Mouse (Mus musculus) ES-CJ7 (cell line): ENCODE results near the gene Arhgap8.

ENCODE experiments used
- DNase-seq: peaks from one replicate; pipeline ENCODE4 v3.0.0; 2011; ENCODE audit warnings: low read depth, low spot score

Gene Arhgap8

DNA sequence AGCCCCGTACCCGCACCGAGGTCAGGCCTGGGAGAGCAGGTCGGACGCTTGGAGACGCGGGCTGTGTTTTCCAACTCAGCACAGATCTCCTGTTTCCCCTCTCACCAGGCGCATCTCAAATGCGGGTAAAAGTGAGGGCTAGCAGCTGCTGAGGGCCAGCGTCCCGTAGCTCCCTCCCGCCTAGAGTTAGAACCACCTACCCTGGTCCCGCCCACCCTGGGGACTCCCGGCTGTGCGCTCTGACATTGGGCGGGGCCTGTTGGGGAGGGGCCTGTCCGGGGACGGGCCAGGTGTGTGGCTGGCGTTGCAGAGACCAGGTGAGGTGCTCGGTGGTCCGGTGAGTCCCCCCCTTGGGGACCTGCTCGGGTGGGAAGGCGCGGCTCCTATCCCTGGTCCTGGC lies at the start of gene Arhgap8:
TSS of gene Arhgap8 (plus strand) at position 262 of the 400 bp plus-strand sequence.
- peak; percentile 51 for DNase-seq

GRCm38 (mm10) chr15:84670657-84671055 lies 49.2 kb upstream of the Arhgap8 start:
- DNase-seq, result no peak

DNA sequence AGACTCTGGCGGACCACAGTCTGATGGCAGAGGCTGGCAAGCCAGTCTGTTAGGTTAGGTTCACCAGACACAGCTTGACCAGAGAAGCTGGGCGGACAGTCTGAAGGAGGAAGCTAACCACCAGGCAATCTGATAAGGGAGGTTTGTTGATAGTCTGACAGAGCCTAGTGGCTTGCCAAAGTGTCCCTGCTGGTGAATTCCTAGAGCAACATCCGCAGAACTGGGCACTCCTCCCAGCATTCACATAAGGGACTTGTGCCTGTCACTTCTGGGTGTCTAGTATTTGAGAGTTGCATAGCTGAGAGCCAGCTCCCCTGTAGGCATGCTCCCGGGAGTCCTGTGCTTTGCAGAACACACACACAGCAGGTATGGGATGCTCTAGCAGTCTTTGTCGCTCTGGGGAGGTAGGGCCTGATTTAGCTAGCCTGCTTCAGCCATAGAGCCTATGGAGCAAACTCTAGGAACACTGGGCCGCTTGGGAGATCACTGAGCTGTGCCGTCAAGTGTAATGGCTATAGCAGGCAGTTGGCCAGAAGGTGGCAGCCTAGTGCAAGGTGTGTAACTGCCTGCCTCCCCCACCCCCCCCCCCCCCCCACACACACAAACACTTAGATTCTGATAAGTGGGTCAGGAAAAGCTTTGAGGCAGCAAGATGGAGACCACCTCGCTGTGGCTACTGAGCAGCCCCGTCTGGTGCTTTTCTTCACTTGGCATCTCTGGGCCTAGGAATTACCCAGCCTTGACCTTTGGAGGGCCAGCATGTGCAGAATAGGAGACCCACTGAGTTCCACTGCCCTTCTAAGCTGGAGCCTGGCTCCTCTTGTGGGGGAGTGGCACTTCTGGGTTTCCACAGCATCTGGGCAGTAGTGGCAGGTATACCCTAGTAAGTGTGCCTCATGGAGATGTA lies 48.2 kb upstream of the Arhgap8 start:
- DNase-seq, result peak; percentile 55

- no peak for DNase-seq
These were observed 47.6 kb upstream of the Arhgap8 start for GRCm38 (mm10) chr15:84672308-84672615.

- DNase-seq, result no peak
These were observed 47.2 kb upstream of the Arhgap8 start for GRCm38 (mm10) chr15:84672616-84673015.

DNA sequence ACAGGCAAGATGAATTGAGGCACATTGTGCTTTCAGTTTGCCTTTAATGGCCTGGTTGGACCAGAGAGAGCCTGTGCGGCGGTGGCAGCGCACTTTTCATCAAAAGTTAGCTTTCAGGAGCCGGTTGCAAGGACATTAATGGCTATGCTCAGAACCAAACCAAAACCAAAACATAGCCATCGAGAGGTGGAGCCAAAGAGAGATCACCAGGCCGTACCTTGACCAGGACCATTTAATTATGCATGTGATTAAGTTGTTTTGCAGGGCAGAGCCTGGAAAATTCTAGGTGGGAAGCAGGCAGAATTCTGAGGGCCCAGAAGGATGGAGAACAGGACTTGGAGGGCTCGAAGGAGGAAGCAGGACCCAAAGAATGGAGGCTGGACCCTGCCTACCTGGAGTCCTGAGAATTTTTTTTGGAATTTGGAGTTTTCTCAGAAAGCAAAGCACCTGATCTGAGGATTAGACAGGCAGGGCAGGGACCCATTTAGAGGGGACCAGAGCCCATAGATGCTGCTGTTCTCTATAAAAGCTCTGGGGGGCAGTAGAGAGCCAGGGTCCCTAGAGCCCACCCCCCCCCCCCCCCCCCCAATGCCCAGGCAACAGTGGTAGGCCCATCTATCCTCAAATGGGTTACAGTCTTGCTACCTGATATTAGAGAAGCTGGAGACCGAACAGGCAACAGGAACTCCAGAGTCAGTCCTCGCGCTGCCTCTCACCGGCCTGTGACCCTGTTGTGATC lies 45.4 kb upstream of the Arhgap8 start:
- DNase-seq, result no peak

GRCm38 (mm10) chr15:84675317-84675716 lies 44.5 kb upstream of the Arhgap8 start:
- DNase-seq, result no peak

- DNase-seq, result no peak
These were observed 41.9 kb upstream of the Arhgap8 start for GRCm38 (mm10) chr15:84677943-84678342.

GRCm38 (mm10) chr15:84679090-84679489 lies 40.8 kb upstream of the Arhgap8 start:
- DNase-seq, result peak; percentile 65

- DNase-seq, result no peak
These were observed 40.1 kb upstream of the Arhgap8 start for GRCm38 (mm10) chr15:84679794-84680193.

DNA sequence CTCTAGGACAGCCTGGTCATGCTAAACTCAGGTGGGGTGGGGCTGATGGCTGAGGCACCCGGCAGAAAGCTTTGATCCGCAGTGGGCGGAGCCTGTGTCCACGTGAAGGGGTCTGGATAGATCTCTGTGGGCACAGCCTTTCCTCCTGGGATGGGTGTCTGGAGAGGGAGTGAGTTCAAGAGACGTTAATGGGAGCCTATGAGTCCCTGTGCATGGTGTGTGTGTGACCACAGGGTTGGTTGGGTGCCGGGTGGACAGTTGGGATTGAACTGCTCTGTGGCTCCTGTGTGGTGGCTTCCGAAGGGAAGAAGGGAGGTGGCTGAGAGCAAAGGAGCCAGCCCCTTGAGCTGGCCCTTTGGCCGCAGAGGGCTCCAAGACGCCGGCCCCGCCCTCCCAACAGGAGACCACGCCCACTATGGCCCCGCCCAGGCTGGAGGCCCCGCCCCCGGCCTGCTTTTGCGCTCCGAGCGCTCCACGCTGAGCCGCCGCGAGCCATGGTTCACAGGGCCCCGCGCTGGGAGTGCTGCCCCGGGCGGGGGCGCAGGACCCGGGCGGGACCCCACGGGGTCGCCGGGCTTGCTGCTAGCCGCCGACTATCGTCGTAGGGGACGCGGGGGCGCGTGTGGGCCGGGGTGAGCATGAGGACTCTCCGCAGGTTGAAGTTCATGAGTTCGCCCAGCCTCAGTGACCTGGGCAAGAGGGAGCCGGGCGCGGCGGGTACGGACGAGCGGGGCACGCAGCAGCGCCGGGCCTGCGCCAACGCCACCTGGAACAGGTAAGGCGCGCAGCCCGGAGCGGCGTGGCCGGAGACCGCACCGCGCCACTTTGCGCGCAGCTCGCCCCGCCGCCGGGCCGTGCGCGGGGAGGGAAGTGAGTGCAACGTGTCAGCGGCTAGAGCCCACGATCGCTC lies 39.1 kb upstream of the Arhgap8 start:
- peak; percentile 82 for DNase-seq

DNA sequence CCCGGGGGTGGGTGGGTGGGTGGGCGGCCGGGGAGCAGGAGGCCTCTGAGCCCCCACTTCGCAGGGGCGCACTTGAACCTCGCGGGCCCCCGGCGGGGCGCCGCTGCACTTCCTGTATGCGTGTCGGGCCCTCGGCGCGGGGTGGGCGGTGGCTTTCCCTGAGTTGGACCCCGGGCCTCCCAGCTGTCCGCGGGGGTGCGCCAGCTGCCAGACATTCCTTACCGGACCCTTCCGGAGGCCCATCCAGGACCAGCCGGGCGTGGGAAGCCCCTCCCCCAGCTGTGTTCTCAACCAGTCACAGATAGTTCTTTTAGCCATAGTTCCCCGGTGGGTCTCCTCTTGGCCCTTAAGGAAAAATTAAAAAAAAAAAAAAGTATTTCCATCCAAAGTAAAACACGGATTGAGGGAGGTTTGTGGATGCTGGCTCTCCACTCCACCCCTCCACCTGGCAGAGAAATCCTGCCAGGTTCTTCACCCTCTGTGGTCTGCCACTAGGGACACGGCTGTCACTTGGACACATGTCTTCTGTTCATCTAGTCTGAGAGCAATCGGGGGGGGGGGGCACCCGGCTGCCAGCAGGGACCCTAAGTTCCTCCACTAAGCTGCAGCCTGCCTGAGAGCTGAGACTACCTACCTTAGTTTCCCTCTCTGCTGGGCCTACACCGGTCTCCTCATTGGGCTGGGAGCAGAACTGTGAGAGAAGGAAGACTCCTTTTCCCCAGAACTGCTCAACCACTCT lies 38.2 kb upstream of the Arhgap8 start:
- DNase-seq, result peak; percentile 51

DNA sequence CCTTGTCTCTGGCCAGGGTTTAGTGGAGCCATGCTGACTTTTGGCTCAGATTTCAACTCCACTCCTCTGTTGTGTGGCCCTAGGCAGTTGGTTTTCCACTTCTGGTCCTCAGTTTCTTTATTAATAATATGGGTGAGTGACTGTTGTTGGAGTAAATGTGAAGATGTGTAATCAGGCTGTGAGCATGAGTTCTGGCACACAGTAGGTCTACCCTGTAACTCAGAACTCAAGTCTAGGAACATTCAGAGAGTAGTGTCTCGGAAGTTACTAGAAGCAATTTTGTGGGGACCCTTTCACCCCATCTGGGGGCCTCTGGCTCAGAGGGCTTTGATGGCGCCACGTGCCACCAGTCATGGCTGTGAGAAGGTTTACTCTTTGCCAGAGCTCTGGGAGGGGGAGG lies 37.6 kb upstream of the Arhgap8 start:
- DNase-seq, result no peak

GRCm38 (mm10) chr15:84682821-84683220 lies 37.0 kb upstream of the Arhgap8 start:
- DNase-seq, result no peak

- DNase-seq, result no peak
These were observed 35.3 kb upstream of the Arhgap8 start for GRCm38 (mm10) chr15:84684520-84684919.

DNA sequence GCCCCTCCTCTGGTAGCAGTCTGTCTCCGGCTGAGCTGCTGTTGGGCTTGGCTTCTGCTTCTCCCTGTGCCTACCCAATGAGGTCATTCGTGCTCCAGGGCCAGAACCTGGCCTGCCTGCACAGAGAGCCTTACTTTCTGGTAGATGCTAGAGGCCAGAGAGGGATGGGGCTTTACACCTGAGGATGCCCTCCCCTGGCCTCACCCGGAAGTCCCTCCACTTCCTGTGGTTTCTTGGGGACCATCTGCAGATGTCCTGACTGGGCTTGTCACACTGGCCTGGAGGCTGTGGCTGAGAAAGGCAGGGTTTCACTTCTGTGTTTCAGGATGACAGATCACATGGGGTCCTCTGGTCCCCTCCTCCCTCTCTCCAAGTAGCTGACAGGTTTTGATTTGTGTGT lies 34.4 kb upstream of the Arhgap8 start:
- no peak for DNase-seq

DNA sequence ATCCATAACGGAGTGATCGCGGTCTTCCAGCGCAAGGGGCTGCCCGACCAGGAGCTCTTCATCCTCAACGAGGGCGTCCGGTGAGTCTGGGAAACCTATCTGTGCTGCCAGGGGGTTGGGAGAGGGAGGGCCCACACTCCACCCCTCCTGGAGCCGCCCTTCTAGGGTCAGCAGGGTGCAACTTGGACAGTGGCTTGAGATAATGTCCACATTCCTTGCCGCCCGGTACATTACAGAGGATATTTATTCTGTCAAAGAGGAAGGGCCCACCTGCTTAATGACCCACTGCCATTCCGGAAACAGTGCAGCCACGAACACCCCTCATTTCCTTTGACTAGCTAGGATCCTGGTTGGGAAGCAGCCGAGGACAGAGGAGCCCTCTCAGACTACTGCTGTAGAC lies 31.9 kb upstream of the Arhgap8 start:
- no peak for DNase-seq

DNA sequence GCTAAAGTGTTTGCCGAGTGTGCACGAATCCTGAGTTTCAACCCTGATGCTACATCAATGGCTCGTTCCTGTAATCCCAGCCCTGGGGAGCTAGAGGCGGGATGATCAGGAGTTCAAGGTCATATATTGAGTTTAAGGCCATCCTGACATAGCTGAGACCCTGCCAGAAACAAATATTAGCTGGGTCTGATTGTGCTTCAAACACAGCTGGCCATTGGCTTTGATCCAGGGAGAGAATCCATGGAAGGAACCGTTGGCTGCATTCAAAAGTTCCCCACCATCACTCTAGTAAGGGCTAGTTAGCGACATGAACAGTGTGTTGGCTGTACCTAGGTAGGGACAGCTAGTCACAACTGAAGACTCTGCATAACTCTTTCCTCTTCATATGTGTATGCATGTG lies 30.5 kb upstream of the Arhgap8 start:
- DNase-seq, result no peak

DNA sequence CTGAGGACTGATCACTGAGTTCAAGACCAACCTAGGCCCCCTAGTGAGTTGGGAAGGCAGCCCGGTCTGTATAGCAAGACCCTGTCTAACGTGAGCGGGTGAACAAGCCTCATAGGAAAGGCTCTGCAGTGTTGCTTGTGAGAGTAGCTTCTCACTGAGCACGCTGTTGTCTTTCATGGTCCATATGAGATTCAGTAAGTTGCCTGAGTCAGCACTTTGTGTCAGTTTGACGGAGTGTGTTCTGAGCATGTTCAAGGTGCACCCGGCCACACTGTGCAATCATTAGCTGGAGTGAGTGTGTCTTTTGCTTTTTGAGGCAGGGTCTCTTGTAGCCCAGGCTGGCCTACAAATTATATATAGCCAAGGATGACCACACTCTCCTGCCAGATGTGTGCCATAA lies 28.3 kb upstream of the Arhgap8 start:
- no peak for DNase-seq

DNA sequence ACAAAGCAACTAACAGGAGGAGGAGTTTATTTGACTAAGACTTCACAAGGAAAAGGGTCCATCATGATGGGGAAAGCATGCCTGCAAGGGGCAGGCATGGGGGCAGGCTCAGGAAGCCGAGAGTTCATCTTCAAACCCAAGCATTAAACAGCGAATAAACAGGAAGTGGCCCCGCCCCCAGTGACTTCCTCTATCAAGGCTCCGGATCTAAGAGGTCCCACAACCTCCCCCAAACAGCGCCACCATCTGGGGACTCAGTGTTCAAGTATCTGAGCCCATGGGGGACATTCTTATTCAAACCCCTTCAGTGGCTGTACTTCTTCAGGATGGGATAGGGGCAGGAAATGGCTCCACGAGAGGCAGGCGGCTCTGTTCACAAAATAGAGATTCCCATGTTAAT lies 27.2 kb upstream of the Arhgap8 start:
- DNase-seq, result no peak

DNA sequence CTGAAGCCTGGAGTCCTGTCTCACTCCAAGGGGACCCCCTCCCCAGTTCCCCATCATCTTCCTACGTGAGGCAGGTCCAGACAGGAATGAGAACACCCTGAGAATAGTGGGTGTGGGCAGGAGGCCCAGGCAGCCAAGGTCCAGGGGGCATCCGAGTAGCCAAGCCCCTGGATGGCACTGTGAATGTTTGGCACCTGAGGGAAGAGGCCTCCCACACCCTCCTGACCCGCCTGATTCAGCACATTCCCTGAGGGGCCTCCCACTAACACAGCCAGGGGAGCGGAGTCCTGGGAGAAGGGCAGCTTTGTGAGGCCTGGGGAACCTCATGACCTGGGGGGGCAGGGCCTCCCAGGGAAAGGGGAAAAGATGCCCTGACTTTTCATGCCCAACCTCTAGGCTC lies 23.8 kb upstream of the Arhgap8 start:
- DNase-seq, result no peak
